Mouse (Mus musculus): ENCODE measurements around the gene Acta2. TPM values are rescaled to one million over a fixed set of nuclear protein-coding genes. Genes with fewer than 3 reads are reported as not detected.
A peak's percentile ranks its signal among the peaks of the same experiment; 100 is the strongest.

Acta2 gene
- polyA plus RNA-seq, 1 experiment, result 39.0 TPM

DNA sequence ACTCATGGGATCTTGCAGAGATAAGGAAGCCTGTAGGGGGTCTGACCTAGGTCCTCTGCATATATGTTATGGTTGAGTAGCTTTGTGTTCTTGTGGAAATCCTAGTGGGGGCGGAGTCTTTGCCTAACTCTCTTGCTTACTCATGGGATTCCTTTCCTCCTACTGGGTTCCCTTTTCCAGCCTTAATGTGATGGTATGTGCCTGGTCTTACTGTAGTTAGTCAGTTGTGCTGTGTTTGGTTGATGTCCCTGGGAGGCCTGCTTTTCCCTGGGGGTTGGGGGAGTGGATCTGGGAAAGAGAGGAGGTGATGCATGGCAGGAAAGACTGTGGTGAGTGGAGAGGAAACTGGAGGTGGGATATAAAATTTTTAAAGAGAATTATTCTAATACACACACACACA lies 57.3 kb downstream of the Acta2 start:
- Histone ChIP-seq H3K27ac (ENCODE audit: insufficient read depth, low read length) (no peak overlapping the region), H3K4me1 (ENCODE audit: control insufficient read depth, insufficient read depth, low read length) (peaks cover 2% of the 10 kb centered on the region; the same call in 1 of the 2 replicates), H3K4me3 (ENCODE audit: insufficient read depth, low read length) (no peak overlapping the region)
- no peak for TF ChIP-seq CTCF (IDR thresholded peaks at IDR 0.05; ENCODE audit: extremely low read depth, insufficient read depth, low read length)
- TF ChIP-seq POLR2A (IDR thresholded peaks at IDR 0.05; ENCODE audit: extremely low read depth, insufficient read depth, low read length), result no peak

DNA sequence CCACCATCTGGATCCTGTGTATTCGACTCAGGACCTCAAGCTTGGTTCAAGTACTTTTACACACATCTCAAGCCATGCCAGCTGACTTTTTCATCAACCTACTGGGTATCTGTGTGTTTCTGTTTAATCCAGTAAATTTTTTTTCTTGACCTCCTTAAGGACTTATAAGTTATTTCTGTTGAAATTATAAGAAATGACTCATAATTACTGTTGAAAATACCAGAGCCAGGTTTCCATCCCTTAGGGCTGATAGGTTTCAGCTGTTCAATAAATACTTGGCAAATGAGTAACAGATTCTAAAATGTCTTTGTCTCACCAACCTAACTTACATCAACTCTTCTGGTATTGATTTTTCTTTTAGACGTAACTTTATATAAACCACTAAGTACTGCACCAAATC lies 60.4 kb downstream of the Acta2 start:
- H3K4me1 ChIP-seq (ENCODE audit: control insufficient read depth, insufficient read depth, low read length), result peaks cover 5% of the 10 kb centered on the region; the same call in 1 of the 2 replicates
- H3K4me3 ChIP-seq (ENCODE audit: insufficient read depth, low read length), result no peak overlapping the region
- H3K27ac ChIP-seq (ENCODE audit: insufficient read depth, low read length), result no peak overlapping the region
- TF ChIP-seq POLR2A (IDR thresholded peaks at IDR 0.05; ENCODE audit: extremely low read depth, insufficient read depth, low read length), result no peak
- no peak for TF ChIP-seq CTCF (IDR thresholded peaks at IDR 0.05; ENCODE audit: extremely low read depth, insufficient read depth, low read length)

DNA sequence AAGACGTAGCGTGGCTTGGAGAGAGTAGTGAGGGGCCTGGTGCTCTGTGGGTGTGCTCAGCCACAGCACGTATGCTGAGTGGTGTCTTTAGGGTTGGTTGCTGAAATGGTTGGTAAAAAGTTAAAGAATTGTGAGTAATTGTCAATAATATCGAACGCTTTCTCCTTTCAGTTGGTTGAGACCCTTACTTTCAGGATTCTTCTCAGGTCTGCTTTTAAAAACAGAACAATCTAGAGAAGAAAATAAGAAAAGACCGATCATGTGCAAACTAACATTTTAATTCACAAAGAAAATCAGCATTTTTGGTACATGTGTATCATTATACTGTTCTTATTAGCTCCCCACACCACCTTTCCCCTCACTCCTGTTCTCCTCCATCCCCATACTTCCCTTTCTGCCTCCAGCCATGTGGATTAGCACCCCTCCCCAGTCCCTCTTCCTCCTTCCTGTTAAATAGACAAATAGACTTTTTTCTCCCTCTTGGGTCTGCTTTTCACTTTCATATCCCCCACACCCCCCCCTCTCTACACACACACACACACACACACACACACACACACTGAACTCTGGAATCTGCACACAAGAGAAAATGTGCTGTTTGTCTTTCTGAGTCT lies 61.2 kb downstream of the Acta2 start:
- Histone ChIP-seq H3K4me1 (ENCODE audit: control insufficient read depth, insufficient read depth, low read length) (peaks cover 5% of the 10 kb centered on the region; the same call in 1 of the 2 replicates), H3K27ac (ENCODE audit: insufficient read depth, low read length) (peak overlapping the region; percentile 30; the same call in 1 of the 2 replicates)
- no peak for TF ChIP-seq POLR2A (IDR thresholded peaks at IDR 0.05; ENCODE audit: extremely low read depth, insufficient read depth, low read length)
- no peak for TF ChIP-seq CTCF (IDR thresholded peaks at IDR 0.05; ENCODE audit: extremely low read depth, insufficient read depth, low read length)

DNA sequence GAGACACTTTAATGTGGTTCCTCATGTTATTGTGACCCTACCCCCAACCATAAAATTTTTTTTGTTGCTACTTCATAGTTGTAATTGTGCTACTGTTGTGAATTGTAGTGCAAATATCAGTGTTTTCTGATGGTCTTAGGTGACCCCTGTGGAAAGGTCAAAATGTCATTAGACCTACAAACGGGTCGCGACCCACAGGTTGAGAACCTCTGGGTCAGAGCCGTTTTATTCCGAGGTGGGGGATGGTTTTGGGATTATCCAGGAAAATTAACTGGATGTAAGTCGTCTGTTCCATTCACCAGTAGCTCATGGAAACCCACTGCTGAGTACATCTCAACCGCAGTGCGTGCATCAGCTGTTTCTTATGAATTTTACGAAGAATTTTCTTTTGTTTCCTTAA lies 61.7 kb downstream of the Acta2 start:
- TF ChIP-seq POLR2A (IDR thresholded peaks at IDR 0.05; ENCODE audit: extremely low read depth, insufficient read depth, low read length), result no peak
- no peak for TF ChIP-seq CTCF (IDR thresholded peaks at IDR 0.05; ENCODE audit: extremely low read depth, insufficient read depth, low read length)
- peak overlapping the region; percentile 30; the same call in 1 of the 2 replicates for H3K27ac ChIP-seq (ENCODE audit: insufficient read depth, low read length)
- H3K4me1 ChIP-seq (ENCODE audit: control insufficient read depth, insufficient read depth, low read length), result peaks cover 5% of the 10 kb centered on the region; the same call in 1 of the 2 replicates
- peak overlapping the region; percentile 56 for H3K4me3 ChIP-seq (ENCODE audit: insufficient read depth, low read length)

More for the DNA sequence above, 61.2 kb downstream of the Acta2 start:
- peak overlapping the region; percentile 56 for H3K4me3 ChIP-seq (ENCODE audit: insufficient read depth, low read length)

DNA sequence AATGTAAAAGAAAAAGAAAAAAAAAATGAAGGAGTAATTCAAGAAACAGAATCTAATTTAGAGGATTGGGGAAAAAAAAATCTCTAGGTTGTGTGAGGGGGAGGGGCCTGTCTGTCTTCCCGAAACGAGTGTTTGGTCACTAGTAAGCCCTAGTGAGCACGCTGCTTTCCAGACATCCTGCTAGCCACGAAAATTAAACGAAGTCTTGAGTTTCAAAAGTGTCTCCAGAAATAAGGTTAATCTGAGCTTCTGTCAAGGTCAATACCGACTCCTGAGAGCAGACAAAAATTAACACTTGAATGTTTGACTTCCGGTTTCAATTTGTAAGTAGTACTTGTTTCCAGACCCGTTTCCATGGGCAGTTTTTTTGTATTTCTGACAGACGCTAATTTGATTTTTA lies 62.2 kb downstream of the Acta2 start:
- TF ChIP-seq POLR2A (IDR thresholded peaks at IDR 0.05; ENCODE audit: extremely low read depth, insufficient read depth, low read length) (no peak), CTCF (IDR thresholded peaks at IDR 0.05; ENCODE audit: extremely low read depth, insufficient read depth, low read length) (no peak)
- Histone ChIP-seq H3K4me3 (ENCODE audit: insufficient read depth, low read length) (peak overlapping the region; percentile 56), H3K27ac (ENCODE audit: insufficient read depth, low read length) (0 out of 2 replicates have a peak overlapping the region, but pooled peaks have one; percentile 36), H3K4me1 (ENCODE audit: control insufficient read depth, insufficient read depth, low read length) (peaks cover 5% of the 10 kb centered on the region; the same call in 1 of the 2 replicates)

DNA sequence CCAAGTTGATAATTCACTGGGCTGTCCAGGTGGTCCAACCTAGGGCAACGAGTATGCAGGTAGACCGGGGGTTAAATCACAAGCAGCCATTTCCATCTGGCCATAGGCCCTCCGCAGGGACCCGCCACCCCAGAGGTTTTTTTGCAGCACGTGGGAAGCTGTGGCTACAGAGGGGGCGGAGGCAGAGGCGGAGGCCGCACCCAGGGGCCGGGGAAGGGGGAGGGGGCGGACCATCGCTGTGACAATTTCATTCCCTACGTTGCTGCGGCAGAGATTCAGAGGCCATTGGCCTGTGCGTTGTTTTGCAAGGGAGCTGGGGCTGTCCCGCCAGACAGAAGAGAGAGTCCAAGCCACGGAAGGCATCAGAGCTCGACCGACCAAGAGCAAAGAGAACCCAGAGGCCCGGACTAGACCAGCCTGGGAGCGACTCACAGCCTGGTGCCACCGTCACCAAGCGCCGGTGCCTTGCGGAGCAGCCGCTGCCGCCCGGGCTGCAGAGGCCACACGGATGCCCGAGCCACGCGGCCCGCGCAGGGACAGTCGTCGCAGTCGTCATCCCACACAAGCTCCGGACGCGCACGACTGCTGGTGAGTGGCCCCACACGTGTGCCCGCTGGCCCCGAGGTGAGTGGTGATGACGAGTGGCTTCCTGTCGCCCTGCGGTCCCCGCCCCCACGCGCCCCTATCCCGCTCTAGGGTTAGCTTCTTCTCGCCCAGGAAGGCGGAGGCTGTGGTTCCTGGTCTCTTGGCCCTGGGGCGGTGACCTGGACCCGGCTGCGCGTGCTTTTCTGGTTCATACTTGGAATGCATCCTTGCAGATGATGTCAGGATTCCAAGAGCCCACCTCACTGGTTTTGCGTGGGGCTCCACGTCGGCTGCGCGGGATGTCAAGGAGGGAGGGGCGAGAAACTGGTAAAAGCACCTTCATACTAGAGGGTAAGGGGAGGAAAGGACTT lies 63.1 kb downstream of the Acta2 start, which contains the start of gene Stambpl1:
Stambpl1 (plus strand) TSS at position 222 of the 956 bp plus-strand sequence.
- peaks cover 5% of the 10 kb centered on the region; the same call in 1 of the 2 replicates for H3K4me1 ChIP-seq (ENCODE audit: control insufficient read depth, insufficient read depth, low read length)
- peak within 1 kb of the TSS; percentile 97 for H3K27ac ChIP-seq (ENCODE audit: insufficient read depth, low read length)
- H3K4me3 ChIP-seq (ENCODE audit: insufficient read depth, low read length), result peak within 1 kb of the TSS; percentile 56
- TF ChIP-seq POLR2A (IDR thresholded peaks at IDR 0.05; ENCODE audit: extremely low read depth, insufficient read depth, low read length) (peak; percentile 39; the same call in 1 of the 2 replicates), CTCF (IDR thresholded peaks at IDR 0.05; ENCODE audit: extremely low read depth, insufficient read depth, low read length) (no peak)

DNA sequence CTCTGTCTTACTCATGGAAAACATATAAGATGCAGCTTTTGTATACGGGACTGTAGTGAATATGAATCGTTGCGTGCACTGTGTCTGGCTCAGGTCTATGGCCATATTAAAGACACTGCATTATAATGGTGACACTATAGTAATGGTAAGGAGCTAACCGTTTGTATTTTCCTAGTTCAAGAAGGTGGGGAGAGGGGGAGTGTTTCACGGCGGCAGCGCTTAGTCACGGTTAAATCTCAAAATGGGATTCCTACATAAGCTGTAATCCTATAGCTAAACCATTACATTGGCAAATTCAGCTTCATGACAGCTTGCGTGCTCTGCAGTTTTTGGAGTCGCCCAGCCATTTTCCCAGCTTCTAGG lies 63.8 kb downstream of the Acta2 start:
- Histone ChIP-seq H3K27ac (ENCODE audit: insufficient read depth, low read length) (peak overlapping the region; percentile 10; the same call in 1 of the 2 replicates), H3K4me3 (ENCODE audit: insufficient read depth, low read length) (peak overlapping the region; percentile 56), H3K4me1 (ENCODE audit: control insufficient read depth, insufficient read depth, low read length) (peaks cover 5% of the 10 kb centered on the region; the same call in 1 of the 2 replicates)
- TF ChIP-seq POLR2A (IDR thresholded peaks at IDR 0.05; ENCODE audit: extremely low read depth, insufficient read depth, low read length), result no peak
- no peak for TF ChIP-seq CTCF (IDR thresholded peaks at IDR 0.05; ENCODE audit: extremely low read depth, insufficient read depth, low read length)

Other genes starting within 250 kb of the Acta2 start
- 0.04 TPM in 1 of 2 replicates, not detected in the other for gene Lipk, start 247.3 kb downstream of the Acta2 start, polyA plus RNA-seq (2012; rRNA removed)
- not detected in 2 replicates for gene Lipn, start 188.2 kb downstream of the Acta2 start, polyA plus RNA-seq (2012; rRNA removed)
- gene Lipm, start 154.7 kb downstream of the Acta2 start, polyA plus RNA-seq (2012; rRNA removed), result 0.13 and 0.19 TPM in 2 replicates
- gene Ankrd22, start 89.5 kb downstream of the Acta2 start, polyA plus RNA-seq (2012; rRNA removed), result 0.04 and 0.57 TPM in 2 replicates
- 16.4 TPM in 2 replicates for gene Stambpl1, start 63.4 kb downstream of the Acta2 start, polyA plus RNA-seq (2012; rRNA removed)
- gene Fas, start 35.1 kb upstream of the Acta2 start, polyA plus RNA-seq (2012; rRNA removed), result 2.0 and 2.8 TPM in 2 replicates
- 1.2 and 2.4 TPM in 2 replicates for gene Ch25h, start 219.6 kb upstream of the Acta2 start, polyA plus RNA-seq (2012; rRNA removed)